Mouse (Mus musculus) right cerebral cortex, adult 2 months (tissue): ENCODE results near the gene AW011738.

Source experiments
- DNase-seq, 2 experiments: peaks; one replicate each; pipeline ENCODE4 v3.0.0; 2021 to 2022; ENCODE audit warnings: low spot score in 2 of 2

AW011738 gene

DNA sequence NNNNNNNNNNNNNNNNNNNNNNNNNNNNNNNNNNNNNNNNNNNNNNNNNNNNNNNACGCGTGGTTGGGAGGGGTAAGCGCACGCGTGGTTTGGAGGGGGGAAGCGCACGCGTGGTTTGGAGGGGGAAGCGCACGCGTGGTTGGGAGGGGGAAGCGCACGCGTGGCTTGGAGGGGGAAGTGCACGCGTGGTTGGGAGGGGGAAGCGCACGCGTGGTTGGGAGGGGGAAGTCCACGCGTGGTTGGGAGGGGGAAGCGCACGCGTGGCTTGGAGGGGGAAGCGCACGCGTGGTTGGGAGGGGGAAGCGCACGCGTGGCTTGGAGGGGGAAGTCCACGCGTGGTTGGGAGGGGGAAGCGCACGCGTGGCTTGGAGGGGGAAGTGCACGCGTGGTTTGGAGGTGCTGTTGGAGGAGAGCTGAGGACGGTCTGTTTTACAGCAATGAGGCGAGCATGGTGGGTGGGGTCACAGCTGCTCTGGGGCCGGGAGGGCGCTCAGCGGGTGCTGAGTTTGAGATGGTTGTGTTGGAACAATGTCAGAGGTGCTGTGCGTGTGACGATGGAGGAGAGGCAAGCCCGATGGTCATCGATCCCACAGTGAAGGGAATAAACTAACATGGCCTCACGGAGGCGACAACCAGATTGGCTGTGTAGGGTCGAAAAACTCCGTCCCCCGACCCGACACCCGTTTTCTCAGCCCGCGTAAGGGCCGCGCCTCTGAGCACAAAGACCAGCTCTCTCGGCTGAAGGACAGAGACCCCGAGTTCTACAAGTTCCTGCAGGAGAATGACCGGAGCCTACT lies 33.7 kb downstream of the AW011738 start:
- DNase-seq = no peak

DNA sequence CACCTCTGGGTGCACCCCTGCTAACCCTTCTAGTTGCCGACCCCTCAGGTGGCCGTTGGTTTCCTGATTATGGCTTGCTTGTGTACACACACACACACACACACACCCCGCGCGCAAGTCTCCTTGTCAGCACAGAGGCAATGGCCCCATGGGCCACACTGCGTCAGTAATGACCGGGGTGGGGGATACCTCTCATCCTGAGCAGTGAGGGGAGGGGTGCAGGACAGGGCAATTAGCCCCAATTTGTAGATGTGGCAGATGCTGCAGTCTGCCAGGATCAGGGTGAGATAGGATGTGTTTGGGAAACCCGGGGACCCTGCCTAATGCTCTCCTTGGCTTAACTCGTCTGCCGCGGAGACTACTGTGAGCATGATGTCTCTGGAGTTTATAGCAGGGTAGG lies 46.5 kb downstream of the AW011738 start:
- DNase-seq = no peak

DNA sequence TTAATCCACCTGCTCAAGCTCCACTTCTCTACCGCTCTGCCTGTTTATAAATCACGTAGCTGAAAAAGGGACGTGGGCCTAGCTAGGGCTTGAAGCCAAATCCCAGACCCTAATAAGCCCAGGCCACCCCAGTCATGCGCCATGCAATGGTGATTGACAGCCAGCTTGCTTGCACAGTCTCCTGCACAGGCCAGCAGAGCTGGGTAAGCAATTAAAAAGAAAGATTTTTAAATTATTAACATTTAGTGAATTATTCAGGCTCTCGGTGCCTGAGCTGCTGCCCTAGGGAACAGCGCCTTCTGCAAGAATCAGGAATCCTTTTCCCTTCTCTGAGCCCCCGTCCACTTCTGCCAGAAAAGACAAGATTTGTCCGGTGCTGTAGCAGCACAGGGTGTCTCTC lies 48.0 kb downstream of the AW011738 start:
- DNase-seq = no peak

DNA sequence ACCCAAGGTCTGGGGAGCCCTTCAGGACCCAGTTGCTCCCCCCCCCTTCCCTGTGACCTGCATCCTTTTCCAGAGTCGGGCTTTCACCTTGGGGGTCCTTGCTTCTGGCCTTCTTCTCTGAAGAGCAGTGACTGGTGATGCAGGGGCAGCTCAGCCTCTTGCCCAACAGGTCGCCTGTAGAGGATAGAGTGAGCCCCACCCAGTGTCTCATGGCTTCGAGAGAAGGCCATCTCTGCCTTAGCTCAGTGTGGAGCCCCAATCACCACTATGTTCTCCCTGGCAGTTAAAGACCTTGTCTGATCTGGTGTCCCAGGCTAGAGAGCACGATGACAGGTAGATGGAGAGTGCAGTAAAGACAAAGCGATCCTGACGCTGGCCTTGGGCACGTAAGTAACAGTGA lies 49.0 kb downstream of the AW011738 start:
- no peak for DNase-seq

DNA sequence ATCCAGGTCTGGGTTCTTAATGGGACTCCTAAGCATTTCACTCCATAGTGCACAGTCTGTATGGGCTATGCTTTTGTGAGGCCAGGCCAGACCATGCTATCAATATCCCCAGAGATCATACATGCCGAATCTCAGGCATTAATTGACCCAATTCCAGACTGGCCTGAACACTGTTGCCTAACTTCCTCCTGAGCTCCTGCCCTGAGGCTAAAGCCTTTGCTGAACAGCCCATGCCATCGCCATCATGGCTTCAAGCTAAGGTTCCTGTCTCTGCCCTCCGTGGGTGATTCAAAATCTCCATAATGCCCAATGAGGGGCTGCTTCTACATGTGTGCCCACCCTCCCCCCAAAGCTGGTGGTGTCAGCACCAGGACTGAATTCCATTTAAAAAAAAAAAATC lies 49.5 kb downstream of the AW011738 start:
- no peak for DNase-seq

DNA sequence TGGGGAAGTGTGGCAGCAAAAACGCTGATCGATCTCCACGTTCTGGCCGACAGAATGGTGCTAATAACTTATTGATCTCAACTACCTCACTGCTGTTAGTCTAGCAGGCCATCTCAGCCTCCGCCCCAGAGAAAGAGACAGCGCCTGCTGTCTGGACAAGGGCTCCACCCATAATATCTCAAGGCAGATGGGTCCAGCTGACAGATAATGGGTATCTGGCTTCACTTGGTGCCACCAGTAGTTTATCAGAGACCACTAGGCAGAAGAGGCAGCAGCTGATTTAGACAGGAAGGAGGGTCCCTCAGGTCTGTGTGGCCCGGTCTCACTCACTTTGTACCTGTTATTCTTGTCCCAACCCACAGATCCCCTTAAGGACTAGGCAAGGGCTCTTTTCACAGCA lies 49.9 kb downstream of the AW011738 start:
- no peak for DNase-seq

DNA sequence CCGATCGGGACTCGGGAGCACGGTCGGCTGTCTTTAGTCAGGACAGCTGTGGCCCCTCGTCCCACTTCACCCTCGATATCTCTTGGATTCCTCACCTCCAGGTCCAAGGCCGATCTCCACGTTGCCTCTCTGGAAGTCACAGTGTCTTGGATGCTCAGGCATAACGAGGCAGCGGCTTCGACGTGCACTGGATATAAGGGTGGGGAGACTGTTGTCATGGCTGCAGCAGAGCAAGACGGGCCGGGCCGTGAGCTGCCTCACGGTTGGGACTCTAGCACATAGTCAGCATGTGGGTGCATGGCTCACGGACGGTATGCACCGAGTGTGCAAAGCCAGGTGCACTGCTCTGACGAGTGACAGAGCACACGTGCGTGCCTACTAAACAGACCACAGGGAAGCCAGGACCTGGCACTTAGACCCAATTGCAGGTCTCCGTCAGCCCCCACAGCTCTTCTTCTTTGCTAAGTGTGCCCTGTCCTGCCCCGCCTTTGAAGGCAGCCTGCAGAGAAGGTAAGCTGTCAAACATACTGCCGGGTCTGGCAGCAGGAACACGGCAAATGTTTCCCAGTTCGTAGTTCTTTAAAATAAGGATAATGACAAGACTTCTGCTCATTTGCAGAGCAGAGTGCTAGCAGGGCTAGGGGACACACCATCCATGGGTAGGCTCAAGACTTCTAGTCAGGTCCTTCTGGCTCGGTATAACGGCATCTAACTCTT lies 51.4 kb downstream of the AW011738 start:
- DNase-seq = no peak
